Mouse (Mus musculus) C2C12 (cell line): ENCODE results near the gene Amdhd2.

ENCODE experiments used
- CTCF ChIP-seq: IDR thresholded peaks from one replicate; pipeline ENCODE4 v1.5.1; 2011; ENCODE audit not compliant: control insufficient read depth, insufficient read depth, insufficient read length
- FOSL1 ChIP-seq: IDR thresholded peaks from one replicate; pipeline ENCODE4 v1.8.0; 2011; ENCODE audit warnings: mild to moderate bottlenecking, low read length; ENCODE audit not compliant: poor library complexity, insufficient read depth, severe bottlenecking
- MAX ChIP-seq: IDR thresholded peaks from one replicate; pipeline ENCODE4 v1.6.1; 2011; ENCODE audit warnings: mild to moderate bottlenecking, control low read depth
- USF1 ChIP-seq: IDR thresholded peaks from one replicate; pipeline ENCODE4 v1.6.1; 2011; ENCODE audit warnings: low read depth, mild to moderate bottlenecking, control low read depth, moderate library complexity

DNA sequence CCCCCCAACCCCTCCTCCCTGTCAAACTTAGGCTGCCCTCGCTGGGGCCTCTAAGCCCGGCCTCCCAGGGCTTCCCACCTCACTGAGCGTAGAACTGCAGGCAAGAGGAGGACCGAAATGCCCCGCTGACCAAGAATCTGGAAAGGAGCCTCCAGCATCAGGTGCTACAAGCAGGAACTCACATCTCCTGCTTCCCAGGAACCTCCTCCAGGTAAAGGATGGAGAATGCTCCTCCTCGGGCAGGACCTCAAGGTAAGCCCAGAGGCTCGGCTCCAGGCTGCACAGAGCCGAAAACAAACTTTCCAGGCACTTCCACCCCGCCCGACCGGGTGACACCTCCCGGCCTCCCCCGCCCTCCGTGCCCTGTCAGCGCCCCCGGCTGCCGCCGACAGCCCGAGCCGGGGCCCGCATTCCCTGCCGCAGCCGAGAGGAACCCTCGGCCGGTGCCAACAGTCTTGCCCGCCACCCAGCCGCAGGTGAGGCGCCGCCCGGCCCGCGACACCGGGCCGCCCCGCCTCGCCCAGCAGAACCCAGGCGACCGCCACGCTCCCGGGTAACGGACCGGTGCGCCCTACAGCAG, 22.6 kb downstream of the Amdhd2 start:
- TF ChIP-seq CTCF, result no peak
- TF ChIP-seq FOSL1, result no peak
- TF ChIP-seq USF1, result no peak
- no peak for TF ChIP-seq MAX
